Mouse (Mus musculus) small intestine, adult 2 months (tissue): ENCODE data around the gene Oas1a. TPM values are rescaled to one million over a fixed set of nuclear protein-coding genes. Genes with fewer than 3 reads are reported as not detected.
"Not testable (repeated sequence)": the region's sequence is repeated elsewhere in the genome, so short reads cannot be mapped to it uniquely, and the experiment has no call there.

Source experiments
- H3K27ac ChIP-seq: fragments of 200-500 bp; 2 replicates; pipeline ENCODE4 v1.5.1; 2012; ENCODE audit warnings: low read depth, low read length, control low read depth, inconsistent platforms; ENCODE audit not compliant: insufficient read depth
- H3K27me3 ChIP-seq: fragments of 200-500 bp; 2 replicates; pipeline ENCODE4 v1.6.1; 2012; ENCODE audit warnings: mild to moderate bottlenecking, moderate library complexity, low read length, inconsistent platforms; ENCODE audit not compliant: control insufficient read depth, insufficient read depth
- H3K36me3 ChIP-seq: fragments of 200-500 bp; 2 replicates; pipeline ENCODE4 v1.6.1; 2012; ENCODE audit warnings: mild to moderate bottlenecking, low read length, control low read depth, inconsistent platforms; ENCODE audit not compliant: control insufficient read depth, insufficient read depth
- H3K4me1 ChIP-seq: fragments of 200-500 bp; 2 replicates; pipeline ENCODE4 v1.6.1; 2012; ENCODE audit warnings: low read length, inconsistent platforms, mixed read lengths; ENCODE audit not compliant: control insufficient read depth, insufficient read depth, insufficient read length
- H3K4me3 ChIP-seq: fragments of 200-500 bp; 2 replicates; pipeline ENCODE4 v1.5.1; 2012; ENCODE audit warnings: low read depth, mild to moderate bottlenecking, control low read depth, inconsistent platforms, low read length, moderate library complexity
- CTCF ChIP-seq: fragments of 200-500 bp; IDR thresholded peaks from 2 replicates; pipeline ENCODE4 v1.5.1; 2012; ENCODE audit warnings: low read depth, mild to moderate bottlenecking, control low read depth, inconsistent platforms, low read length, moderate library complexity, mixed read lengths; ENCODE audit not compliant: insufficient replicate concordance, insufficient read length; ENCODE audit errors: extremely low read depth
- POLR2A ChIP-seq: fragments of 200-500 bp; IDR thresholded peaks from 2 replicates; pipeline ENCODE4 v1.6.1; 2012; ENCODE audit warnings: low read depth, mild to moderate bottlenecking, control low read depth, inconsistent platforms, low read length, moderate library complexity
- WGBS: fragments of 180-500 bp; shearing (Covaris S2); methylation state at CpG from one replicate; pipeline ENCODE4 v1.1.7; 2018; 5-methylcytosine and 5-hydroxymethylcytosine counted together
- polyA plus RNA-seq: library from polyadenylated mRNA; depleted of rRNA; stranded (reverse); fragments of >200 nt; gene quantifications from 2 replicates; pipeline ENCODE4 v1.2.3, GENCODE M21; 2012; rRNA removed

Oas1a gene
- polyA plus RNA-seq: 11.5 and 55.5 TPM in 2 replicates

- Histone ChIP-seq H3K27ac (peak within 1 kb of the TSS; percentile 39; the same call in 1 of the 2 replicates), H3K4me3 (peak within 1 kb of the TSS; percentile 65)
- 35% methylated on average over 9 of the region's 12 CpGs for WGBS
Measured at GRCm38 (mm10) chr5:120906791-120907733, at the start of gene Oas1a. TSS of gene Oas1a (minus strand) at chr5:120907521.

GRCm38 (mm10) chr5:120953974-120954373 lies 46.7 kb upstream of the Oas1a start:
- TF ChIP-seq POLR2A: no peak
- peak; percentile 63; the same call in 1 of the 2 replicates for TF ChIP-seq CTCF
- Histone ChIP-seq H3K4me3 (no peak overlapping the region), H3K27me3 (no peaks in the 10 kb centered on the region), H3K27ac (no peak overlapping the region), H3K36me3 (no peaks in the 10 kb centered on the region), H3K4me1 (no peaks in the 10 kb centered on the region)
- WGBS: 28% methylated on average over 5 of the region's 5 CpGs

More at GRCm38 (mm10) chr5:120906791-120907733, at the start of gene Oas1a:
- not testable (repeated sequence) for H3K36me3 ChIP-seq, H3K4me1 ChIP-seq, H3K27me3 ChIP-seq

- Histone ChIP-seq H3K27me3 (no peaks in the 10 kb centered on the region), H3K27ac (no peak overlapping the region), H3K4me1 (no peaks in the 10 kb centered on the region), H3K4me3 (no peak overlapping the region), H3K36me3 (no peaks in the 10 kb centered on the region)
- TF ChIP-seq POLR2A (no peak), CTCF (no peak)
- WGBS: 56% methylated on average over 10 of the region's 10 CpGs
Measured at GRCm38 (mm10) chr5:120952242-120952770, 45.0 kb upstream of the Oas1a start.

GRCm38 (mm10) chr5:120942076-120942475 lies 34.8 kb upstream of the Oas1a start:
- Histone ChIP-seq H3K36me3 (no peaks in the 10 kb centered on the region), H3K4me3 (no peak overlapping the region), H3K27ac (no peak overlapping the region), H3K4me1 (no peaks in the 10 kb centered on the region), H3K27me3 (no peaks in the 10 kb centered on the region)
- TF ChIP-seq CTCF (no peak), POLR2A (no peak)
- WGBS: 69% methylated on average over 10 of the region's 10 CpGs

GRCm38 (mm10) chr5:120938586-120938985 lies 31.3 kb upstream of the Oas1a start:
- no peak overlapping the region for H3K4me3 ChIP-seq
- H3K27me3 ChIP-seq: no peaks in the 10 kb centered on the region
- no peak overlapping the region for H3K27ac ChIP-seq
- 34% methylated on average over 8 of the region's 8 CpGs for WGBS
- no peaks in the 10 kb centered on the region for H3K36me3 ChIP-seq
- TF ChIP-seq CTCF (no peak), POLR2A (no peak)
- no peaks in the 10 kb centered on the region for H3K4me1 ChIP-seq

GRCm38 (mm10) chr5:120937841-120938240 lies 30.5 kb upstream of the Oas1a start:
- no peak overlapping the region for H3K4me3 ChIP-seq
- no peak overlapping the region for H3K27ac ChIP-seq
- WGBS: 61% methylated on average over 4 of the region's 4 CpGs
- H3K27me3 ChIP-seq: no peaks in the 10 kb centered on the region
- no peaks in the 10 kb centered on the region for H3K4me1 ChIP-seq
- TF ChIP-seq CTCF: no peak
- no peak for TF ChIP-seq POLR2A
- no peaks in the 10 kb centered on the region for H3K36me3 ChIP-seq

- WGBS: 53% methylated on average over 5 of the region's 5 CpGs
- no peaks in the 10 kb centered on the region for H3K36me3 ChIP-seq
- TF ChIP-seq POLR2A (no peak), CTCF (no peak)
- H3K4me3 ChIP-seq: no peak overlapping the region
- no peak overlapping the region for H3K27ac ChIP-seq
- H3K4me1 ChIP-seq: peaks cover 2% of the 10 kb centered on the region; the same call in 1 of the 2 replicates
- no peaks in the 10 kb centered on the region for H3K27me3 ChIP-seq
Measured at GRCm38 (mm10) chr5:120933966-120934365, 26.6 kb upstream of the Oas1a start.
